Mouse (Mus musculus): Measurements from ENCODE around the gene Inca1.

DNA sequence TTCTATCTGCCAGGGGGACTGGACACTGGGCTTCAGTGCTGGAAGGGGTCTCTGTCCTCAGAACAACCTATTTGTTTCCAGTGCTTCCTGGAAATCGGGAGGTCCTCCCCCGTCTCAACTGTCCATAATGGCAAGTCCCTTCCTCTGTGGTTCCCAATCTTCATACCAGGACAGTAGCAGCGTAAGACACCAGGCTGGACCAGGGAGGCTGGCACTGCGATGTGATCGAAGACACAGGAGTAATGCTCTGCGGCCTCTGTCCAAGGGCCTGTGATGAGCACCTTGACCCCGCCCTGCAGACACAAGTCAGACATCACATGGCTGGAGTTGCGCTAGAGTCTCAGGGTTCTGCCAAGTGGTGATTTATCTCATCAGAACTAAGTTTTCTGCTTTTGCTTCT, 20.6 kb downstream of the Inca1 start:
- TF ChIP-seq CTCF (IDR thresholded peaks at IDR 0.05; ENCODE audit: control insufficient read depth, insufficient read depth, insufficient read length) (no peak), MYOG (IDR thresholded peaks at IDR 0.05; ENCODE audit: control insufficient read depth, extremely low read depth, insufficient read length) (no peak), USF1 (IDR thresholded peaks at IDR 0.05; ENCODE audit: low read depth) (no peak)

Measured in C2C12 (cell line).